Mouse (Mus musculus): Measurements from ENCODE around the gene Armc6. TPM values are rescaled to one million over a fixed set of nuclear protein-coding genes. Genes with fewer than 3 reads are reported as not detected.

Gene Armc6
- total and polyA plus RNA-seq, 2 experiments from 2014 or later, result 112 to 116 TPM

- Histone ChIP-seq H3K9ac (replicated peaks; ENCODE audit: low read length, poor library complexity, severe bottlenecking) (no peak overlapping the region), H3K4me3 (ENCODE audit: low read depth, low read length) (no peak overlapping the region), H3K4me2 (ENCODE audit: low read depth, low read length, poor library complexity, severe bottlenecking) (no peak overlapping the region), H3K36me3 (ENCODE audit: insufficient read depth, low read length) (peaks cover 55% of the 10 kb centered on the region), H3K27ac (ENCODE audit: low read depth, low read length) (no peak overlapping the region), H3K27me3 (ENCODE audit: insufficient read depth, low read length) (no peaks in the 10 kb centered on the region), H3K9me3 (ENCODE audit: low read length) (no peaks in the 10 kb centered on the region), H3K4me1 (ENCODE audit: insufficient read depth, low read length) (no peaks in the 10 kb centered on the region)
- 16% methylated on average over 4 of the region's 4 CpGs for WGBS
- DNase-seq (ENCODE audit: low spot score) (peak; percentile 37), ATAC-seq (ENCODE audit: low FRiP score) (no peak)
- TF ChIP-seq CTCF (IDR thresholded peaks at IDR 0.05), result no peak
Observed at GRCm38 (mm10) chr8:70227997-70228396, 6.3 kb downstream of the Armc6 start.

GRCm38 (mm10) chr8:70223341-70223740 lies 10.9 kb downstream of the Armc6 start:
- DNase-seq (ENCODE audit: low spot score) (no peak), ATAC-seq (ENCODE audit: low FRiP score) (no peak)
- Histone ChIP-seq H3K27me3 (ENCODE audit: insufficient read depth, low read length) (no peaks in the 10 kb centered on the region), H3K4me3 (ENCODE audit: low read depth, low read length) (no peak overlapping the region), H3K4me1 (ENCODE audit: insufficient read depth, low read length) (no peaks in the 10 kb centered on the region; the same call in 1 of the 2 replicates), H3K4me2 (ENCODE audit: low read depth, low read length, poor library complexity, severe bottlenecking) (no peak overlapping the region), H3K9ac (replicated peaks; ENCODE audit: low read length, poor library complexity, severe bottlenecking) (no peak overlapping the region), H3K27ac (ENCODE audit: low read depth, low read length) (no peak overlapping the region), H3K9me3 (ENCODE audit: low read length) (no peaks in the 10 kb centered on the region), H3K36me3 (ENCODE audit: insufficient read depth, low read length) (peaks cover 54% of the 10 kb centered on the region)
- 46% methylated on average over 6 of the region's 6 CpGs for WGBS
- peak; percentile 70 for TF ChIP-seq CTCF (IDR thresholded peaks at IDR 0.05)

- no peak for ATAC-seq (ENCODE audit: low FRiP score)
- Histone ChIP-seq H3K27ac (ENCODE audit: low read depth, low read length) (no peak overlapping the region), H3K4me2 (ENCODE audit: low read depth, low read length, poor library complexity, severe bottlenecking) (no peak overlapping the region), H3K27me3 (ENCODE audit: insufficient read depth, low read length) (no peaks in the 10 kb centered on the region), H3K36me3 (ENCODE audit: insufficient read depth, low read length) (peaks cover 45% of the 10 kb centered on the region), H3K4me3 (ENCODE audit: low read depth, low read length) (no peak overlapping the region), H3K9ac (replicated peaks; ENCODE audit: low read length, poor library complexity, severe bottlenecking) (no peak overlapping the region), H3K4me1 (ENCODE audit: insufficient read depth, low read length) (no peaks in the 10 kb centered on the region; the same call in 1 of the 2 replicates), H3K9me3 (ENCODE audit: low read length) (no peaks in the 10 kb centered on the region)
- no peak for TF ChIP-seq CTCF (IDR thresholded peaks at IDR 0.05)
- 93% methylated on average over 12 of the region's 12 CpGs for WGBS
- no peak for DNase-seq (ENCODE audit: low spot score)
Observed at GRCm38 (mm10) chr8:70222041-70222440, 12.2 kb downstream of the Armc6 start.

GRCm38 (mm10) chr8:70220911-70221310 lies 13.4 kb downstream of the Armc6 start:
- ATAC-seq (ENCODE audit: low FRiP score), result no peak
- whole genome bisulfite sequencing, result 89% methylated on average over 3 of the region's 3 CpGs
- Histone ChIP-seq H3K4me1 (ENCODE audit: insufficient read depth, low read length) (no peaks in the 10 kb centered on the region; the same call in 1 of the 2 replicates), H3K9ac (replicated peaks; ENCODE audit: low read length, poor library complexity, severe bottlenecking) (no peak overlapping the region), H3K36me3 (ENCODE audit: insufficient read depth, low read length) (peaks cover 45% of the 10 kb centered on the region), H3K4me3 (ENCODE audit: low read depth, low read length) (no peak overlapping the region), H3K9me3 (ENCODE audit: low read length) (no peaks in the 10 kb centered on the region), H3K4me2 (ENCODE audit: low read depth, low read length, poor library complexity, severe bottlenecking) (no peak overlapping the region), H3K27me3 (ENCODE audit: insufficient read depth, low read length) (no peaks in the 10 kb centered on the region), H3K27ac (ENCODE audit: low read depth, low read length) (no peak overlapping the region)
- no peak for TF ChIP-seq CTCF (IDR thresholded peaks at IDR 0.05)
- no peak for DNase-seq (ENCODE audit: low spot score)

DNA sequence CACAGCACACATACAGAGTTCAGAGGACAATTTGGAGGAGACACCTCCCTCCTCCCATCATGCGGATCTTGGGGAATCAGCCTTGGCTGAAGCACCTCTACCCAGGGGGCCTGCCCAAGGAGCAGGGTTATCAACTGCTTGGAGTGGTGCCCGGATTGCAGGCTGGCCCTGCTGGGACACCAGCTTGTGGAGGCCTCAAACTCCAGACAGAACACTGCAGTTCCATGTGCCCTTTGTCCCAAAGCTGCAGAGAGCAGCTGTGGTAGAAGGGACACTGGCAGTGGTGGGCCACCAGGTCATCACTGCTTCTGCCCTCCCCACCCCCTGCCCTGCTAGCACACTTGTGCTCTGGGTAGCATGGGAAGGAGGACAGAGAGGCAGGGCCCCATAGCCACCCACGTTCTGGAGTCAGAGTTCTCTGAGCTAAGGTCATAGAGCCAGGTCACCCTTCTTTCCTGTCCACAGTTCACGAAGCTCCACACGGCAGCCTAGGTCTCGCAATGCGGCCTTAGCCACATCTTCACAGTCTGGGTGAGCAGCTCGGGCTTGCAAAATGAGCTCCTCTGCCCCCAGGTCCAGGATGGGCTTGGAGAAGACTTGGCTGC lies 13.9 kb downstream of the Armc6 start:
- peaks cover 45% of the 10 kb centered on the region for H3K36me3 ChIP-seq (ENCODE audit: insufficient read depth, low read length)
- H3K27ac ChIP-seq (ENCODE audit: low read depth, low read length), result no peak overlapping the region
- TF ChIP-seq CTCF (IDR thresholded peaks at IDR 0.05), result no peak
- WGBS, result 76% methylated on average over 8 of the region's 8 CpGs
- no peaks in the 10 kb centered on the region; the same call in 1 of the 2 replicates for H3K4me1 ChIP-seq (ENCODE audit: insufficient read depth, low read length)
- no peaks in the 10 kb centered on the region for H3K9me3 ChIP-seq (ENCODE audit: low read length)
- ATAC-seq (ENCODE audit: low FRiP score), result no peak
- H3K4me2 ChIP-seq (ENCODE audit: low read depth, low read length, poor library complexity, severe bottlenecking), result no peak overlapping the region
- H3K9ac ChIP-seq (replicated peaks; ENCODE audit: low read length, poor library complexity, severe bottlenecking), result no peak overlapping the region
- no peaks in the 10 kb centered on the region for H3K27me3 ChIP-seq (ENCODE audit: insufficient read depth, low read length)
- no peak overlapping the region for H3K4me3 ChIP-seq (ENCODE audit: low read depth, low read length)
- no peak for DNase-seq (ENCODE audit: low spot score)

DNA sequence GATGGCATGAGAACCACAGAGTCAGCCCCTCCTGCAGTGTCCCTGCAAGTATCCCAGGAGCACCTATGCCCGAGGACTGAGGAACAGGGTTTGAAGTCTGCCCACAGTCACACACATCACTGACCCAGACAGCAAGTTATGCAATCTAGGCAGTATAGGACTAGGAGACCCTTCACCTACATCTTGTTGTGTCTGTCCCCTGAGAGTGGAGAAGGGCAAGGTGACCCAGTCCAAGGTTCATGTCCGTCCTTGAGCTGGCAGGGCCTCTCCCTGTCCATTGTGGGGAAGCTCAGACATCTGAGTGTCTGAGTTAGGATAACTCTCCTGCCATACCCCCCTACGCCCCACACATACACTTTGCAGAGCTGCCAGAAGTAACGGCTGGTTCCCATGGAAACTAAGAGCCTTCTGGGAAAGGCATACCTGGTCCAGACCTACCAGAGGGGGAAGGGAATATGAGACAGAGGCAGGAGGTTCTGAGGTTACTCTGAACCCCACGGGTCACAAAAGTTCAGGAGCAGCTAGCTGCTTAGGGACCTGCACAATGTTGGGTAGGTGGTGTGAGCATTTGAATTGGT lies 15.1 kb downstream of the Armc6 start:
- ATAC-seq (ENCODE audit: low FRiP score), result no peak
- Histone ChIP-seq H3K4me3 (ENCODE audit: low read depth, low read length) (no peak overlapping the region), H3K9ac (replicated peaks; ENCODE audit: low read length, poor library complexity, severe bottlenecking) (0 out of 2 replicates have a peak overlapping the region, but pooled peaks have one; percentile 13), H3K9me3 (ENCODE audit: low read length) (no peaks in the 10 kb centered on the region), H3K4me2 (ENCODE audit: low read depth, low read length, poor library complexity, severe bottlenecking) (no peak overlapping the region), H3K36me3 (ENCODE audit: insufficient read depth, low read length) (peaks cover 34% of the 10 kb centered on the region), H3K4me1 (ENCODE audit: insufficient read depth, low read length) (no peaks in the 10 kb centered on the region; the same call in 1 of the 2 replicates), H3K27ac (ENCODE audit: low read depth, low read length) (no peak overlapping the region), H3K27me3 (ENCODE audit: insufficient read depth, low read length) (no peaks in the 10 kb centered on the region)
- DNase-seq (ENCODE audit: low spot score), result peak; percentile 26
- no peak for TF ChIP-seq CTCF (IDR thresholded peaks at IDR 0.05)
- WGBS, result 57% methylated on average over 5 of the region's 5 CpGs
